Mouse (Mus musculus): ENCODE results near the gene Adgrg1.
A peak's percentile ranks its signal among the peaks of the same experiment; 100 is the strongest.
"Not testable (repeated sequence)": the region's sequence is repeated elsewhere in the genome, so short reads cannot be mapped to it uniquely, and the experiment has no call there.

Gene Adgrg1

GRCm38 (mm10) chr8:94996037-94996436 is 21.5 kb downstream of the Adgrg1 start:
- no peak for DNase-seq (ENCODE audit: low read depth)

DNA sequence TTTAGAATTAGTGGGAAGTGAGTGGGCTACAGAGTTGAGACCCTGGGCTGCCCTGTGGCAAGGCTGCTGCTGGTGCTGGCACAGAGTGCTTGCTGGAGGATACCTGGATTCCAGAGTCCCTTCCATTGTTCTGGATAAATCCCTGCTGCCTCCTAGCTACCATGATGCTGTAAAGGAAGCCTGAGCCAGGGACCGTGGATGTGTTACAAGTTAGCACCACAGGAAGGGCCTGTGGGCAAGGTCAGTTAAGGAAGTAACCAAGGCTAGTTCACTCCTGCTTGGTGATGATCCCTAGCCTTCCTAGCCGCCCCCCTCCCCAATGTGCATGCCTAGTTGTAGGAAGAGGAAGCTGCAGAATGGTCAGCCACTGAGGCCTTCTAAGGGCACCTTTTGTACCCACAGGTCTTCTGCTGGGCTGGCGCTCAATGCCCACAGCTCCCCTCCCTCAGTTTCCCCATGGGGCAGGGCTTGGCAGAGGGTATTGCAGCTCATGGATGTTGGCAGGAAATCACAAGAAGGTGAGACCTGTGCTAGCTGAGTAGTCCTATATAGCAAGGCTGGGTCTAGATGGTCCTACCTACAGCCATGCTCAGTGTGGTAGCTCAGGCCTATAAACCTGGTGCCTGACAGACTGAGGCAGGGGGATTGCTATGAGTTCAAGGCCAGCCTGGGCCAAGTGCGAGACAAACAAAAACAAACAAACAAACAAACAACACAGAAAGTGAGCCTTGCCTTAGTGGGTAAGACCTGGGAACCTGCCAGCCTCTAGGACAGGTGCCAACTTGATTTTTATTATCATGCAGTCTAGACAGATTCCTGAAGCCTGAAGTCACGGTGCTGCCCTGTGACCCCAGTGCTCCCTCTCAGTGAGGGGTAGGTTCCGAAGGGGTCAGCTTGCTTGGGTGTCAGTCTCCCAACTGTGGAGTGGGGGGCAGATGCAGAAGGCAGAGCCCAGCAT is 22.6 kb downstream of the Adgrg1 start:
- no peak for DNase-seq (ENCODE audit: low read depth)

- no peak for DNase-seq (ENCODE audit: low read depth)
Observed at GRCm38 (mm10) chr8:94997857-94998243, 23.3 kb downstream of the Adgrg1 start.

DNA sequence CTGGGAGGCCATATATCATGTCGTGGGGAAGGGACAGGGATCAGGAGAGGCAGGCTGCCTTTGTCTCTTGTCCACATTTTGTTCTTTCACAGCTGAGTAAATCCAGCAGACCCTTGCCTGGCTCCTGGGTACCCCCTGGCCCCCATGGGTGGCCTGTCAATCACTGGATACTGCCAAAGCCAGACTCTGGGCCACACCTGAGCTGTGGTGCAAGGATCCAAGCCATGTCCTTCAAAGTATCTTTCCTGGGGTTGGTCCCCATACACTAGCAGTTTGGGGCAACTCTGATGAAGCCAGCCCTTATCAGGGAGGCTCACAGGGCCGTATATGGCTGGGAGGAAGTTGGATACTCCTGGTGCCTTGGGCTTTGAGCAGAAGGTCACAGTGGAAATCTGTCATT is 23.9 kb downstream of the Adgrg1 start:
- DNase-seq (ENCODE audit: low read depth) = no peak

GRCm38 (mm10) chr8:94999004-94999403 is 24.5 kb downstream of the Adgrg1 start:
- DNase-seq (ENCODE audit: low read depth) = no peak

GRCm38 (mm10) chr8:94999956-95000355 is 25.4 kb downstream of the Adgrg1 start:
- peak; percentile 49 for DNase-seq (ENCODE audit: low read depth)

DNA sequence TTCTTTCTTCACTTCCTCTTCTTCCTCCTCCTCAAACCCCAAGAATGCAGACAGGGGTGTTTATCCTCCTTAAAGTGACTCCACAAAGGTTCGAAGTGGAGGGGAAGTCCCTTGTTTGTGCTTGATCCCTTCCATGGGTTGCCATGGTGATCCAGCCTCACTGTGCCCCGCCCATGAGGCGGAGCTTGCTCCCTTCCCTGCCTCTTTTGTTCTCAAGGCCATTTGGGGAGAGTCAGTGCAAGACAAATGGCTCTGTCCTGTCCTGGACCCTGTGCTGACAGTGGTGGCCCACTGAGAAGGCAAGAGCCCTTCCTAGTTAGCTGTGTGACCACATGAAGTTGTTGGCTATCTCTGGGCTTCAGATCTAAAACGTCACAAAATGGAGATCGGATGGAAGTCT is 26.1 kb downstream of the Adgrg1 start:
- peak; percentile 78 for DNase-seq (ENCODE audit: low read depth)

- DNase-seq (ENCODE audit: low read depth) = no peak
Observed at GRCm38 (mm10) chr8:95001165-95001564, 26.6 kb downstream of the Adgrg1 start.

DNA sequence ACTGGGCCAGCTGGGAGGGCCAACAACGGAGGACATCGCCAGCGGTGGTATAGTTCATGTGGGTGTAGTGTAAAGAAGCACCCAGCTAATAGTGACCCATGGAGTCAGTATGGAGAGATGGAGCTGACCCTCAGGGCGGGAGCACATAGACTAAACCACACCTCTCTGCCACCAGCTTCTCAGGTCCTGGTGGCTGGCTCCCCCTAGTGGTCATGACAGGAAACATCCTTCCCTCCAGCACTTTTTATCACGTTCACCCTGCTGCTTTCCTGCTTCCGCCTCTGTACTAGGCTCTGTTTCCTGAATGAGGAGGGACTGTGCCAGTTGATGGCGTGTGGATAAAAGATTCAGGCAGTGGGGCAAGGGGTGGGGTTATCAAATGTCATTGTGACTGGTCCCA is 27.1 kb downstream of the Adgrg1 start:
- DNase-seq (ENCODE audit: low read depth) = peak; percentile 86

- peak; percentile 18 for DNase-seq (ENCODE audit: low read depth)
Observed at GRCm38 (mm10) chr8:95002089-95002655, 27.6 kb downstream of the Adgrg1 start.

DNA sequence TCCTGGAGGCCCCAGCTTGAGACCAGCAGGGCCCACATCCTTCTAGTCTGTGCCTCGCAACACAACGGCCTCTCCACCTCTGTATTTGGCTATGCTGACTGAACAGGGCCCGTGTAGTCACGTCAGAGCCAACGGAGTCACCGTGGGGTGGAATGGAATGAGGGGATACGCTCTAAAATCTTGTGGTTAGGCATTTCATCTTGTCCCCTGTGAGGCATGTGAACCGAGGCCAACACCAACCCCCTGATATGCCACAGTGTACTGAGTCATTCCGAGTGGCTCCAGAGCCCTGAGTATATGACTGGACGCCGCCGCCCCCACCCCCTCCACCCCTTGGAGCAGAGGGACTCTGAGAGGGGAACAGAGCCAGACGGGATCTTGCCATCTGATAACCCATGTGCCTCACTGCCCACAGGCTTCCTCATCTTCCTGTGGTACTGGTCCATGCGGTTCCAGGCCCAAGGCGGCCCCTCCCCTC is 37.9 kb downstream of the Adgrg1 start:
- no peak for DNase-seq (ENCODE audit: low read depth)

DNA sequence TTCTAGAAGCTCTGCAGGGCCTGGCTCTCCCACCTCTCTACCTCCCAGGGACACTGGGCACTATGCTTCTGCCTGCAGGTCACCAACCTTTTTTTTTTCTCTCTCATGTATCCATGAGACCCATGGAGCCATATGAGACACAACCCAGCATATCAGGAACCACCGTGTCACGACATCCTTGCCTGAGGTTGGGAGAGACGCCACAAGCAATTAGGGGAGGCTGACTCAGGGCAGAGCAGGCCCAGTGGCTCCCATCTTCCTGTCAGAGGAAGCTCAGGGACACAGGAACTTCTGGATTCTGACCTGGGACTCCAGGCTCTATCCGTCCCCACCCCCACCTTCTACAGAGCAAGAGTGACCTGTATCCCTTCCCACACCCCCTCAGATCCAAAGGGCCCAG is 41.3 kb downstream of the Adgrg1 start:
- DNase-seq (ENCODE audit: low read depth) = no peak

- DNase-seq (ENCODE audit: low read depth) = no peak
Observed at GRCm38 (mm10) chr8:95016684-95017083, 42.1 kb downstream of the Adgrg1 start.

GRCm38 (mm10) chr8:95017451-95017850 is 42.9 kb downstream of the Adgrg1 start, which contains the start of gene Adgrg3:
Gene Adgrg3, plus strand, starts transcription at chr8:95017692.
- no peak for DNase-seq (ENCODE audit: low read depth)

GRCm38 (mm10) chr8:95017969-95018635 is 43.6 kb downstream of the Adgrg1 start:
- no peak for DNase-seq (ENCODE audit: low read depth)

DNA sequence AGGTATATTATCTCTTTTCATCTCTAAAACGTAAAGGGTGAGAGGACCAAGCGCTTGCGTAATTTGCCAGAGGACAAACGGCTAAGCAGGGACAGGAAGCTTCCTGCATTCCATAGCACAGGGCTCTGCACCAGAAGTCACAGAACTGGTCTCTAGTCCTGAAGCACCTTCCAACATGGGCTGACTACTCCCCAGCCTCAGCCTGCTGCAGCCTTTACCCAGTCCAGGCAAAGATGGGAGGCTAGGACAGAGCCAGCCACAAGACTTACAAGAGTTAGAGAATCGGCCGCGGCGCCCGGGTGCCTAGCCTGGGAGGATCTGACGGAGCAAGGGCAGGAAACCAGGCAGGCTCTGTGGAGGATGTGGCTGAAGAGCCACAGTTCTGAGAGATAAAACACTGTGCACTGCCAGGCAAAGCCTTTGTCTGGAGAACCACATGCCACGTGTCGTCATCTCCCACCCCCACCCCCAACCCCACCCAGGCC is 45.8 kb downstream of the Adgrg1 start:
- peak; percentile 76 for DNase-seq (ENCODE audit: low read depth)

DNA sequence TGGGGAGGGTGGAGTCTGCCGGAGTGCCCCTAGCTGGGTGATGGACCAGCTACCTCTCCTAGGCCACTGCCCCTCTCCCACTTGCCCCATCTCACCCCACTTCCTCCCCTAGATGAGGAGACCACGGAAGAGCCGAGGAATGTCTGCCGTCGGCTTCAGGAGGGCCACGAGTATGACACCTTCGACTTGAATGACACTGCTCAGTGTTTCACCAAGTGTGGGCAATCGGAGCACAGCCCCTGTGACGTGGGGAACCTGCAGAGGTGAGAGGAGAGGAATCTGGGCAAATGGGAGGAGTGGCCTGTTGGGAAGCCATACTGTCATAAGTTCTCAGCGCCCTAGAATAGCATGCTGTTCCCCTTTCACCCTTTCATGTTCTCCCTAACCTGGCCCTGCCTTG is 46.3 kb downstream of the Adgrg1 start:
- peak; percentile 67 for DNase-seq (ENCODE audit: low read depth)

DNA sequence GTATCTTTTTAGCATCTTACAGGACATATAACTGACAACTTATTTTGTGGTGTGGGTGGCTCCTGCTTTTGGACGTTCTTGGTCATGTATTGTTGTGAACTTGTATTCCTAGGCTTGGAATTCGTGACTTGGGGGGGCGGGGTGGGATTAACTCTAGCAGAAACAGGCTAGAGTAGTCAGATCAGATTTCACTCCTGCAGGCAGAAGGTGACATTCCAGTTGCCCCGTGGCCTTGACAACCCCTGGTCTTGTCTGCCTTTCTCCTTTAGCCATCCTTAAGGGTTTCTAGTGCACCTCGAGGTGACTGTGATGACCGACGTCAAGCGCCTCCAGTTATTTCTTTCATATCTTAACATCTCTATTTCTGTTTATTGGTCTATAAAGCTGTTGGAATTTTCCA is 48.6 kb downstream of the Adgrg1 start:
- DNase-seq (ENCODE audit: low read depth) = no peak

DNA sequence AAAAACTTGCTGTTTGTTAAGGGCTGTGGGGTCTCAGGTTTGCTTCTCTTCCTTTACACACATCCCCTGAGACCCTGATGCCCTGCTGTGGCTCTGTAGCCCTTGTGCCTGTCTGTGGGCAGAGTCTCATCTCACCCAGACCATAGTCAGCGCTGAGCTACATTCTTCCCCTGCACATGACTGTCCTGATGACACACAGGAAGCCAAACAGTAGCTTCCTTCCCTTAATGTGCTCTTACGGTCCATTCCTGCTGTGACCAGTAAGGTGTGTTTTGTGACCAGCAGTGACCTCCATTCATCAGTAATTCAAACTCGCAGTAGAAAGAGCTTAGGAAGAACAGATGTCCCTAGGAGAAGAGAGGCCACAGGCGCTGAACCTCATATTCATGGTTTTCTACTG is 49.8 kb downstream of the Adgrg1 start:
- DNase-seq (ENCODE audit: low read depth) = no peak

DNA sequence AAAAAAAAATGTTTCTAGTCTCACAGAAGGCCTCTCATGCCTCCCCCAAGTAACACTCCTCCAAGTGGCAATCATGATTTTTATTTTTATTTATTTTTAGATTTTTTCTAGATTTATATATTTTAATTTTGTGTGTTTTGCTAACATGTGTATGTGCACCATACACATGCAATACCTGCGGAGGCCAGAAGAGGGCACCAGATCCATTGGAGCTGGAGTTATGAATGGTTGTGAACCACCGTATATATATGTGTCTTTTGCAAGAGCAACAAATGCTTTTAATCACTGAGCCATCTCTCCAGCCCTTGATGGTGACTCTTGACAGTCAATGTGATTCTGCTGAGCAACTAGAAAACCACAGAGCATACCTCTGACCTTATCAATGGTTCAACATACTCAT is 50.9 kb downstream of the Adgrg1 start:
- DNase-seq (ENCODE audit: low read depth) = peak; percentile 42

GRCm38 (mm10) chr8:95028391-95028790 is 53.8 kb downstream of the Adgrg1 start:
- not testable (repeated sequence) for DNase-seq (ENCODE audit: low read depth)

DNA sequence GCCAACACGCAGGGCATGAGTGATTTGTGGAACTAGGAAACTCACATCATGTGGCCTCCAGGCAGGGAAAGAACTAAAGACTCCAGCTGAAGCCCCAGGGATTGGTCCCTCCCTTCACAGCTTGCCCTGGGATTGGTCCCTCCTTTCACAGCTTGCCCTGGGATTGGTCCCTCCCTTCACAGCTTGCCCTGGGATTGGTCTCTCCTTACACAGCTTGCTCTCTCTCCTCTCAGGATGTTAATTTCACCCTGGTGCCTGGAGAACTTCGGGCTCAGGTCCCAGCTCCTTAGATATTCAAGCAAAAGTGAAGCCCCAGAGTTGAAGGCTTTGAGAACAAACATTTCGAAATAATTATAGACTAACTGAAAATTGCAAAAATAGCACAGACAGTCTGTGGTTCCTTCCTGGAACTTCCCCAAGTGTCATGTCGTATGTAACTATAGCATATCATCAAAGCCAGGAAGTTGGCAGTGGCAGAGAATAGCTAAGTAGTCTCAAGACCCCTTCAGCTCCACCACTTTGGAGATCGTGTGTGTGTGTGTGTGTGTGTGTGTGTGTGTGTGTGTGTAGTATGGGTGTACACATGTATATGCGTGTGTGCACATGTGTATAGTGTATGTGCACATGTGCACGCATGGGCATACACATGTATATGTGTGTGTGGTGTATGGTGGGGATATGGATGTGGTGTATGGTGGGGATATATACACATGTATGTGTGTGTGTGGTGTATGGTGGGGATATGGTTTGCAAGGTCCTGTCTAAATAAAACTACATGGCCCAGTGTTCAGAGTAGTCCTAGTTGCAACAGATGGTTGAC is 62.8 kb downstream of the Adgrg1 start:
- DNase-seq (ENCODE audit: low read depth) = no peak

Data from naive thymus-derived CD4-positive, alpha-beta T cell, adult 2 months (primary cell).